Mouse (Mus musculus): ENCODE results near the gene Tspan32. TPM values are rescaled to one million over a fixed set of nuclear protein-coding genes. Genes with fewer than 3 reads are reported as not detected.

Tspan32 gene
- polyA plus RNA-seq, 1 experiment = 3.3 TPM

GRCm38 (mm10) chr7:143007599-143008369 is 2.9 kb downstream of the Tspan32 start:
- peak; percentile 5 for DNase-seq (ENCODE audit: low read depth)

GRCm38 (mm10) chr7:143008370-143008926 is 3.6 kb downstream of the Tspan32 start:
- no peak for DNase-seq (ENCODE audit: low read depth)

DNA sequence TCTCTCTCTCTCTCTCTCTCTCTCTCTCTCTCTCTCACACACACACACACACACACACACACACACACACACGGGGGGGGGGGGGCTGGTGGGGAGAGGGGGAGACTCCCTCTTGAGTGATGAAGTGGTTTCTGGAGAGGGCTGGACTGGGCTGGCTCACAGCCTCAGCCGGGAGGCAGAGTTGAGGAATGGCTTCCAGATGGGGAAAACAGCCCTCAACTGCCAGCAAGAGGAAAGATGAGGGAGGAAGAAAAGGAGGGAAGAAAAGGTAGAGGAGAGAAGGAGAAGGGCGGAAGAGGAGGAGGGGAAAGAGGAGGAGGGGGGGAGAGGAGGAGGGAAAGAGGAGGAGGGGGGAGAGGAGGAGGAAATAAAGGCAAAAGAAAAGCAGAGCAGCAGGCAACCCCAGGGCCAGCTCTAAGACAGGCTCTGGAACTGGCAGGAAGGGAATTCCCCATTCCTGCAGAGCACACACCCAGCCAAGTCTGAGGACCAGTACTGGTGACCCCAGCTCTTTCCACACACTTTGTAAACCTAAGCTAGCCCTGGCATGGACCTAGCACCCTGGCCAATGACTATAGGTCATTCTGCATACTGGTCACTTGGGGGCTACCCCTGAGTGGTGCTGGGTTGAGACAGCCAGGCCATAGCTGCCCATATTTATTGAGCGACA is 4.3 kb downstream of the Tspan32 start:
- DNase-seq (ENCODE audit: low read depth) = no peak

- DNase-seq (ENCODE audit: low read depth) = no peak
Observed at GRCm38 (mm10) chr7:143009996-143010395, 5.2 kb downstream of the Tspan32 start.

GRCm38 (mm10) chr7:143011226-143011625 is 6.4 kb downstream of the Tspan32 start:
- no peak for DNase-seq (ENCODE audit: low read depth)

DNA sequence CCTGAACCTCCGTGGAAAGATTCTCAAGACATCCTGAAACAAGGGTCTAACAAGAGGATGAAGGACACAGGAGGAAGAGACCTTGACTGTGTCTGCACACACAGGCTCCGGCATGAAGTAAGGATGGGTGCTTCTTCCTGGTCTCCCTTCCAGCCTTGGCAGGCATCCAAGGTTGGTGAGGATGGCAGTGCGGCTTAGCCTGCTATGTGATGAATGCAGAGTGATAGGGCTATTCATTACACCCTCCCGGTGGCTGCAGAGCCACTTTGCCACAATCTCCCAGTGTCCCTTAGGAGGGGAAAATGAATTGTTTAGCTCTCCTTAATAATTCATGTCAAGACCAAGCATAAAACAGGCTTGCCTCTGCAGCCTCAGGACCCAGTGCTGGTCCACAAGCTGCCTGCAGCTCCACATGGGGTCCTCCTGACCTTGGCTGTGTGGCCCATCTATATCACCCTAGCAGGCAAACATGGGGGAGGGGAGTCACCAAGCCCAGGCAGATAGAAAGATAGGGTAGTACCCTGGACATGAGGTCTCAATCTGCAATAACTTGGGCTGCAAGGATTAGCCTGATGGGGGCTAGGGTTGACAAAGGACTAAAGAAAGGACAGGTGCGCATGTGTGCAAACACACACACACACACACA is 7.5 kb downstream of the Tspan32 start:
- DNase-seq (ENCODE audit: low read depth) = no peak

DNA sequence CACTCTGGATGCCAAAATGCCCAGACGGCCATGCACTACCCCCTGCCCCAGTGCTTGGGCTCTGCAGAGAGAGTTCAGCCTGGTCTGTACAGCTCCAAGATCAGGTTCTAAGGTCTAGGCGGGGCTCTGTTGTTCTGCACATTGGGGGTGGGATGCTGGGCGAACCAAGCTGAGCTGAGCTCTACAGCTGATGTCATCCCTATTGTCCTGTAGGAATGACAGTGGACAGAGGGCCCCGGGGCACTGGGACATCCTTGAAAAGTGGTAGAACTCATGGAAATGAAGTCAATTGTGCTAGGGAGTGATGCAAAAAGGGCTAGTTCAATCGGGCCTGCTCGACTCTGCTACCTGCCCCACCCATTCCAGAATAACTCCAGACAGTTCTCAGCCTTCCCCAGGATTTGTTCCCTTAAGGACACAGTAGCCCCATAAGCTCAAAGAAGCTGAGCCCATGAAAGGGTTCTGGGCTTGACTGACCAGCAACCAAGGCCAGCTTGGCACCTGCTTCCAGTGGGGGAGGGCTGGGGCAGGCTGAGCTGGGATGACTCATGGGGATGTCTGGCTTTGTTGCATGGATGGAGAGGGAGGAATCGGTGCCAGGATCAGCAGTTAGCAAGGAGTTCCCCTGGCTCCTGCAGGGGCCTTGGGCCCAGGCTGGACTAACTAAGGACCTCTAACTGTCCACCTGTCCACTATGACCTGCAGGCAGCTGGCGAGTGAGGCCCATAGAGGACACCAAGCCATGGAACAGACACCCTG is 8.8 kb downstream of the Tspan32 start:
- DNase-seq (ENCODE audit: low read depth) = no peak

GRCm38 (mm10) chr7:143014862-143015659 is 10.2 kb downstream of the Tspan32 start:
- DNase-seq (ENCODE audit: low read depth) = no peak

- DNase-seq (ENCODE audit: low read depth) = no peak
Observed at GRCm38 (mm10) chr7:143015755-143016423, 11.0 kb downstream of the Tspan32 start.

- DNase-seq (ENCODE audit: low read depth) = no peak
Observed at GRCm38 (mm10) chr7:143016424-143017142, 11.7 kb downstream of the Tspan32 start.

DNA sequence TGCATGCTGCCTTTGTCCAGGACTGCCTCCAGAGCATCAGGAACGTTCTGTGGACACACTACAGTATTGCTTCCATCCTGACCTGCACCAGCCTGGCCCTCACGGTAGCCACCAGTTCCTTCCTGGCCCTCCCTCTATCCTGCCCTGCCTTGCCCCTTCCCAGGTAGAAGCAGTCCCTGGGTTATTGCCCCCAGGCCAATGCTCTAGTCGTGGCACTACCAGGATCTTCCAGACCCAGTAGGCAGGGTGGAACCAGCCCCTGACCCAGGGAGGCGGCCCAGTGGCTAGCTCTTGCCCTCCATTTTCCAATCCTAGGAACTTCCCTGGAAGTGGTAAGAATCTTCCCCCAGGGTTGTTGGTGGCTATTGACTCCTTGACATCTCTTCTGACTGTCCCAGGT is 12.3 kb downstream of the Tspan32 start:
- DNase-seq (ENCODE audit: low read depth) = no peak

- DNase-seq (ENCODE audit: low read depth) = no peak
Observed at GRCm38 (mm10) chr7:143020040-143020439, 15.2 kb downstream of the Tspan32 start.

DNA sequence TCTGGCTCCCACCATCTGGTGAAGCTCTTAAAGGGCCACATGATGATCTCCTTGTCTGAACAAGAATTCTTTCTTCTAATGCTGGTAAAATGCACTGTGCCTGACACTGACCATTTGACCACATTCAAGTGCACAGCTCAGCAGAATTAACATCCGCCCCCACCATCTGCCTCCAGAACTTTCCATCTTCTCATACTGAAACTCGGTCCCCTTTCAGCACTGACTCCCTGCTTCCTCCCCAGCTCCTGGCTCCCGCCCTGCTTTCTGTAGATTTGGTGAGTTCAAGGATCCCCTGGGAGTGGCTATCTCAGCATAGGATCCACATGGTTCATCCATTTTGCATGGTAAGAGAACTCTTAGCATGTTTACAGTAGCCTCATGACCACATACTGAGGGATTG is 15.9 kb downstream of the Tspan32 start:
- no peak for DNase-seq (ENCODE audit: low read depth)

- no peak for DNase-seq (ENCODE audit: low read depth)
Observed at GRCm38 (mm10) chr7:143021356-143022164, 16.7 kb downstream of the Tspan32 start.

DNA sequence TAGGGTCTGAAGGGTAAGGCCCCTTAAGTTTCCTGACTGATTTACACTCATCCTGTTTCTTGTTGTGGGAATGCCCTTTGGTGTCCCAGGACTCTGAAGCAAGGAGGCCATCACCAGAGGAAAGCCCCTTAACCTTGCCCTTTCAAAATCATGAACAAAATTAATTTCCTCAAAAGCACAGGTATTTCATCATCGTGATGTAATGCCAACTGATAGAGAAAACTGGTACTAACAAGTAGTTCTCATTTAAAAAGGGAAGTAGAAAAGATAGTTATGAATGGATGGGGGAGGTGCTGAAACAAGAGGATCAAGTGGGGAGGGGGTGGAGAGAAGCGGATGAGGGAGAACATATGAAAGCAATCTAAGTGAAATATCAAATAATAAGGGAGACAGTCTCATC is 18.7 kb downstream of the Tspan32 start:
- no peak for DNase-seq (ENCODE audit: low read depth)

GRCm38 (mm10) chr7:143024293-143024692 is 19.4 kb downstream of the Tspan32 start:
- no peak for DNase-seq (ENCODE audit: low read depth)

GRCm38 (mm10) chr7:143025496-143025895 is 20.6 kb downstream of the Tspan32 start:
- no peak for DNase-seq (ENCODE audit: low read depth)

DNA sequence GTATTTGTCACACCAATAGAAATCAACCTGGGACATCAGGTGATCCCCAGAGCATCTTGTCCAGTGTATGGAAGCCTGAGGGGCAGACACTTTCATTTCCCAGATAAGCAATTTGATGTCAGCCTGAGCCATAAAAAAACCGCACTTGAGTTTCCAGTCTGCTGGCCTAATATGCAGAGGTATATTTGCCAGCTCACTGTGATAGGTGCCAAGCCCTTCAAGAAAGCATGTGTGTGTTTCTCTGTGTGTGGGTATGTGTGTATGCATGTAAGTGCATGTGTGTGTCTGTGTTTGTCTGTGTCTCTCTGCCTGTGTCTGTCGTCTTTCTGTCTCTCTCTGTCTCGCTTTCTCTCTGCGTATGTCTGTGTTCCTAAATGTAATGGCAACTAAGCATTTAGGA is 22.4 kb downstream of the Tspan32 start:
- no peak for DNase-seq (ENCODE audit: low read depth)

GRCm38 (mm10) chr7:143031816-143032215 is 27.0 kb downstream of the Tspan32 start:
- DNase-seq (ENCODE audit: low read depth) = no peak
